Mouse (Mus musculus): ENCODE measurements around the gene Arvcf.

The Arvcf gene

DNA sequence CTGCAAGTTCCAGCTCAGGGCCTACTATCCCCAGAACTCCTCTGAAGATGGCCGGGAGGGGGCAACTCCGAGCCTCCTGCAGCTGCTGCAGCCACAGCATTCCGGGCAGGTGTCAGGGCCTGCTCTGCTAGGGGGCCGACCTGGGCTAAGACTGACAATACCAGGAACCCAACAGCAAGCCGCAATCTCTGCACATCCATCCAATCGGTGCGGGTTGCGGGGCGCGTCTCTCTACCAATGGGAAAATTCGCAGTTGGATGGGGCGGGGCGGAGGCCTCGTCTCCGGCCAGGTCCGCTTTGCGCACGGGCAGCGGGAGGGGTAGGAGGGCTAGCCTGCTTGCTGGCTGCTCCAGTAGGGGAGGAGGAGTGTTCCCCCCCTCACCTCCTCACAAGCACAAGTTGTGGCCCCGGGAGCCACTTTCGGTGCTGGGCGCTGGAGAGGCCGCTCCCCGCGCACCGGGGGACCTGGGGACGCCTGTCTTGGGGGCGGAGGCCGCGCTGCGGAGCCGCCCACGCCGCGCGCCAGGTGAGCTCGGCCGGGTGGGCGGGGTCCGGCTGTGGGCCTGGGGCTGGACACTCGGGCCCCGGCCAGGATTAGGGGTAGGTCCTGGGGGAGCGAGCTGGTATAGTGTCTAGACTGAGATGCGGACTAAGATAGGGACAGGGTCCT, at the start of gene Arvcf, which contains the start of gene Tango2:
Arvcf (plus strand) TSS at position 252 of the 670 bp plus-strand sequence.
Tango2 (minus strand) TSS at position 173 of the 670 bp plus-strand sequence.
- peak; percentile 77 to 78 for DNase-seq

DNA sequence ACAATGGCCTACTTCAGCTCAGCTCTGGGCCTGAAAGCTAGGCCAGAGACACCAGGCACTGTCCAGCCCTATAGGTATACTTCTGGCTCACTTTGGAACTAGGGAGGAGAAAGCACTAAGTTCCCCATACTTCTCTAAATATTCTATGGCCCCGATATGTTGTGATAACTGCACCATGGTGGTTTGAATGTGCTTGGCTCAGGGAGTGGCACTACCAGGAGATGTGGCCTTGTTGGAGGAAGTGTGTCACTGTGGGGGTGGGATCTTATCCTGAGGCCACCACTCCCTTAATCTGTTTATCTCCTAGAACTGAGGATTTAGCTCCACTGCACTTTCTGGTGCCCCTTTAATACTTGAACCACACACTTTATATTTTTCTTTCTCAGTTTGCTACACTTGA, 39.8 kb upstream of the Arvcf start:
- no peak for DNase-seq

DNA sequence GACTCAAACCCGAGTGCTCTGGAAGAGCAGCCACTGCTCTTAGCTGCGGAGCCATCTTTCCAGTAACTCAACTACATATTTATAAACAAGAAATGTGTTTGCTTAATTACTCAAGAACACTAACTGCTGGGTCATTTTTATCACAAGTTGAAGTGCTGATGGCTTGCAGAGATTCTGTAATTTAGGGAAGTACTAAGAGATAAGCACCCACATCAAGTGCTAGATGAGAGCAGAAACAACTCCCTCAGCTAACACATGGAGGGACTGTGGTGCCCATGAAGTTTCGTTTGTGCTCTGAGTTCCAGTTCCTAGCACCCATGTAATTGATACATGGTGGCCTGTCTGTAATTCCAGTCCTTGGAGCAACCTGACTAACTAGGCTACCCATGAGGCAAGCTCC, 29.0 kb upstream of the Arvcf start:
- no peak for DNase-seq

DNA sequence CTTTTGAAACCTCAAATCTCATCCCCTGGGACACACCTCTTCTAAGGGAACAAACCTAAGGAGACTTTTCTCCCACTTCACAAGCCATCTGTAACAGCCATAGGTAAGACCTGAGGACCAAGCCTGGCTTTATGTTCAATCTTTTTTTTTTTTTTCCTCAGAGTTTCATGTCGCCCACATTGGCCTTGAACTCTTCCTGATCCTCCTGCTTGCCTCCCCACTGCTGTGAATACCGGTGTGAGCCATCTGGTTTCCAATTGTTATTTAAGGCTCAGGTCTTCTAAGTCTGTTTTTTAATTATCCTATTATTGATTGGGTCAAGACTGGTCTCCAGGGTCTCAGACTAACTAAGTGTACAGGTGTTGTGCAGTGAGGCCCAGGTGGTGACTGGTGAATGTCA, 26.5 kb upstream of the Arvcf start:
- no peak for DNase-seq

DNA sequence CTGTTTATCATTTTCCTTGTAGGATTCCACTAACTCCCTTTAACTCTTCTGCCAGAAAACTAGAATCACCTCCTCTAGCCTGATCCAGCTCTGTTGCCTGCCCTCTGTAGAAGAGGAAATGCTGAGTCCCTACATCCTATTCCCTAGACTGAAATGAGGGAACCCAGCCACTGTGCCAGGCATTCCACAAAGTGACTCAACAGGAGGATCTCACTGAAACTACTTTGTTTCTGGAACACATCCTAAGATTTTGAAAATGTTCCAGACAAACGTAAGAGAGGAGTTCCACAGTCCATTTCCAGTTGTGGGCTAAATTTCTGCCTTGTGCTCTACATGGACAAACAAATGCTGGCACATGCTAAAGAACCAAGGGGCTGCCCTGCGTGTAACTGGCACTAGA, 24.5 kb upstream of the Arvcf start:
- DNase-seq: no peak

DNA sequence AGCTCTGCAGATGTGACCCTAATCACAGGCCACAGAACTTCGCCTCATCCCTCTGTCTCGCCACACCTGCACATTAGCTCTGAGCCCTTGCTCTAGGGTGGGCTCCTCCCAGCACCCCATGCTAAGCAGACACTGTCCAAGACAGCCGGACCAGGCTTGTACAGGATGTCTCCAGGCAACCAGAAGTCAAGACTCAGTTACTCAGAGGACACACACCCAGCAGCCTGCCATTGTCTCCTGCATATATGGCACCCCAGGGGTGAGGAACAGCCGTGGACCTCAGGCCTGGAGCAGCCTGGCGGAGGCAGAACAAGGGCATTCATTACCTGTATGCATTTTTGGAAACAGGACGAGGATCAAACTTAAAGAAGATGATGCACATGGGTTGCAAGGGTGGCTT, 24.0 kb upstream of the Arvcf start:
- no peak for DNase-seq

DNA sequence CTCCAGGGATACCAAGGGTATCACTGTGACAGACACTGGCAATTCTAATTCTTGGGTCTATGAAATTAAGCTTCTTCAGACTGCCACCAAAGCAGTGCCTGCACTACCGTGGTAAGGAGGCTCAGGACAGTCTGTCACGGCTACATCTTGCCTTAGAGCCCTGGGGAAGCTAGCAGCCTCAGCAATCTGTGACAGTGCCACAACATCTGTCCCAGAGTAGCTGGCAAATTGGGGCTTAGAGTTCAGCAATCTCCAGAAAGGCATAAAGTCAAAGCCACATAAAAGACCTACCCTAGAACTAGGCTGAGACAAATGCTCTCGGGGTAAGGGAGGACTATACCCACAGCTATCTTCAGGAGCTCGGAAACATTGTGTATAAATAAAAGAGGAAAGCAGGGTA, 22.2 kb upstream of the Arvcf start:
- no peak for DNase-seq

DNA sequence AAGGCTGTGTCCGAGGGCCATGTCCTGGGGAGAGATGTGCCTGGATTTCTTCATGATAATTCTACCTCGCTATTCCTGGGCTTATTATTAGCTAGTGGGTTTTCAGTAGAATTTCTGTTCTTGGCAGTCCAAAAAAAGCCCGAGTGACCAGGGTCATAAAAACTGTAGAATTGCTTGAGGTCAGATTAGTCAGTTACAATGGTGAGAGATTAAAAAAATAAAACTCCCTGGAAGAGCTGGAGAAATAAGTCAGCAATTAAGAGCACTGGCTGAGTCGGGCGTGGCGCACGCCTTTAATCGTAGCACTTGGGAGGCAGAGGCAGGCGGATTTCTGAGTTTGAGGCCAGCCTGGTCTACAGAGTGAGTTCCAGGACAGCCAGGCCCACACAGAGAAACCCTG, 20.0 kb upstream of the Arvcf start:
- no peak for DNase-seq

DNA sequence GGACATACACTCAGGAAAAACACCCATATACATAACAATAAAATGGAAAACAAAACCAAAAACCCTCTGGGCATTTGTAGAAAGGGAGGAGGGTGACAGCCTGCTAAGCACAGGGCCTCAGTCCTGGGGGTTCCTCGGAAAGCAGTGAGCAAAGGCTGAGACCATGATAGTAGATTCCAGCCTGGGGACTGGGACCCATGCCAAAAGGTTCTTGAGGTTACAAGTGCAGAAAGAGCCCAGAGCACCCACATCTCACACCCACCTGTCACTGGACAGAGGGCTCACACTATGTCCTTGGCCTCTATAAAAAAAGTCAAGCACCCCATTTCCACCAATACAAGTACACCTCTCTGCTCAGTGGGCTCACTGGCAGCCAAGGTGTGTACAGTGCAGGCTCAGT, 19.5 kb upstream of the Arvcf start:
- DNase-seq: no peak

DNA sequence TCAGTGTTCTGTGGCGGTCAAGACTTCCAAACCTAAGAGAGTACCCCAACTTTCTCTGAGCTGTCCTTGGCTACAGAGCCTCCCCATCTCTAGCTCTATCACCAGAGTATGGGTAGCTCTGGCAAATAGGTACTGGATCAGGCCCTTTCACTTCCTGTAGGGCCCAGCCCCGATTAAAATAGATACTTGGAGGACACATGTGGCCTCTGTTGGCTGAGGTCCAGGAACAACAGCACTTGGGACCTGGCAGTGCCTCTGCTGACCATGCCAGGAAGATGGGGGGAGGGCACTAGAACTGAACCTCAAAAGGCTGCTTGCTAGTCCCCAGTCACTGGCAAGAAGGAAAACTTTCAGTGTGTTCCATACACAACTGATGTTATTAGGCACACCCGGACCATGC, 14.0 kb upstream of the Arvcf start:
- DNase-seq: no peak

DNA sequence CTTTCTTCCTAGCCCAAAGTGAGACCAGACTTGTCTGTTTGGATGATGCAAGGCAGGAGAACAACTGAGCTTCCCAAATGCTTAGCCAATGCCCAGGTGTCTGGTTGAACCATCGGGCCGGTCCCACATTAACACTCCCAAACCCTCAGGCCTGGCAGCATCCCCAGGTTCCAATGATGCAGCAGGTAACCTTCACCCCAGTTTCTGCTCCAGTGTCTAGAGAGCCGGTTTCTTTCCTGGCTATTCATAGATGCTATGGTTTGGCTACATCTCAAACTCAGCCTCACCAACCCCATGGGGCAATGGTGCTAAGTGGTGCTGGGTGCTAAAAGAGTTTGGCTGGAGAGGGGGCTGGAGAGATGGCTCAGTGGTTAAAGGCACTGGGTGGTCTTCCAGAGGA, 12.0 kb upstream of the Arvcf start:
- DNase-seq: no peak

DNA sequence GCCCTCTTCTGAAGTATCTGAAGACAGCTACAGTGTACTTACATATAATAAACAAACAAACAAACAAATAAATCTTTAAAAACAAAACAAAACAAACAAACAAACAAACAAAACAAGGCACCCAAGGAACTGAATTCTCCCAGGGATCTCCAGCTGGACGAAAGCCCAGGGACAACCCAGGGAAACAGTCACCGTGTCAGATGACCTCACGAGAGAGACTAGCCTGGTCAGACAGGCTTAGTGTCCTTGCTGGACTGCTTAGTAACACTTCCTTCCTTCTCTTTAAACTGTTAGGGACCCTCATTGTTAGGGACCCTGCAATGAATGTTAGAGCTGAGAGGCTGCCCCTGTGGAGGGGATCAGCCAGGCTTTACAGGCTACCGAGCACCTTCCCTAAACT, 10.7 kb upstream of the Arvcf start:
- DNase-seq: no peak

DNA sequence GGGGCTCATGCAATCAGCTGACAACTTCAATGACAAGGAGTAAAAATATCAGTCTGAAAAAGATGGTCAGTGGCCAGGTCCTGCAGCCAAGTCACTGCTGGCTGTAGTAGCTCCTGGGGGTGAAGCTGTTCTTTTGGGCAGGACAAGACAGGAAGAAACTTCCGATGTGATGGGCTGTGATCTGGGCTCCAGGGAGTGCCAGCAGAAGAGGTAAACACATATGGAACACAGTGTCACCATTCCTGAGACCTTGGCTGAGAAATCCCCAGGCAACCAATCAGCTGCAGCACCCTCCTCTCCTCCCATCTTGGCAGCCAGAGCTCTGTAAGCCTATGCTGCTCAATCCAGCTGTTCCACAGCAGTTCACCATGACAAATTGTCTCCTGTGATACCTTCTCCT, 8.1 kb upstream of the Arvcf start:
- DNase-seq: no peak

DNA sequence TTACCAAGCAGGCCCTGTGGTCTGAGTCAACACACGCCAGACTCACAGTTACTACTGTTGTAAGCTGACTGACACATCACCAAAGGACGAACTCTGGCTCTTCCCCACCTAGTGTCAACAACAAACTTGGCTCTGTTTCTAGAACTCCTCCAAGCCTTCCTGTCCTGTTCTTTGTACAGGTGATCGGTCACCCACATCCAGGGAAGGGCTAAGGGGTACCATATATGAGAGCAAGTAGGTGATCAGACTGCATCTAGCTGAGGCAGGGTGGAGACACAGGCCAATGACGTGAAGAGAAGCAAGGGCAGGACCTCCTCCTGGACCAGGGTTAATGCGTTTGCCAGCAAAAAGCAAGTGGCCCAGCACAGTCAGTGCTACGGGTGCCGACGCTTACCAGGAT, 6.4 kb upstream of the Arvcf start:
- DNase-seq: no peak

DNA sequence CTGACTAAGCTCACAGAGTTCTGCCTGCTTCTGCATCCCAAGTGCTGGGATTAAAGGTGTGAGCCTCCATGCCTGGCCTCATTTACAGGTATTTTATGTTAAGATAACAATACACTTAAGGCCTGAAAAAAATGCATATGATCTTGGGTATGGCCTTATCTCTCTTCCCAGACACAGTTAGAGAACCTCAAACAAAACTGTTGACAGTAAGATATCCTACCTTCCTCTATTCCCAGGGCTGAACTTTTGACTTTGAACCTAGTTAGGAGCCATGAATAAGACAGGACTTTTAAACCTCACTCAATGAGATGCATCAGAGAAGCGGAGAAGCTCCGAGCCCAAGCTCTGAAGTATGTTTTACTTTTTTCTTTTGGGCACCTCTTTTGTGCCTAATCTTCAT, 5.9 kb upstream of the Arvcf start:
- no peak for DNase-seq

DNA sequence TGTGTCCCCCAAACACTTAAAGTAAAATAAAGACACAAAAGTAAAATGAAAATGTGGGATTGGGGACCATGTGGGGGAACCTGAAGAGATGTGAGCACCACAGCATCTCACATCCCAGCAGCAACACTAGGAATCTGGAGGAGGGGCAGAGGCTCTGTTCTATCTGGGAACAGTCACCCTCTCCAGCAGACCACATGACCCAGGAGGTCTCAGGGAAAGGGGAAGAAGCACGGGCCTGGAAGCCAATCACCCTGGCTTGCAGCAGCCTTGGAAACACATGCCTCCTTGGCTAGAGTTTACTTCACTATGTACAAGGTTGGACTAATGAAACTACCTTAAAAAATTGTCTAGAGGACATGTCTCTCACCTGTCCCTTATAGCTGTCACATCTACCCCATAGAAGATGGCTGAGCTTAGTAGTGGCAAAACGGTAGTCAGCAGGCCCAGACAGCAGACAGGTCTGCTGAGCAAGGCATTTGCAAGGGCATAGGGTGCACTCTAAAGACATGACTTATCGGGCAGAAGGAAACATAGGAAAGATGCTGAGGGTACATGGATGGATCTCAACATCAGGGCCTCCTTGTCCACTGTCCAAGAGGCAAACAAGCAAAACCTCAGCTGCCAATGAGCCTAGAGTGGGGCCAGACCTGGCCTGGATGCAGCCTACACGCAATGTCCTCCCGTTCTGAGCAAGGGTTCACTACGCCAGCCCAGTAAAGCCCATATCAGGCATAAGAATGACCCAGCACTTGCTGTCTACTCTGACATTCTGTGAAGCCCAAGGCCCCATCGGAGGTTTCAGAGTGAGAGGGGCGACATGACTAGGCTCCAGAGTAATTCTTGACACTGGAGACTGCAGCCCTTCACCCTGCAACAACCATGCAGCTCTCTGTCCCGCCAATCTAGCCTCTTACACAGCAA, 5.1 kb upstream of the Arvcf start:
- no peak for DNase-seq

DNA sequence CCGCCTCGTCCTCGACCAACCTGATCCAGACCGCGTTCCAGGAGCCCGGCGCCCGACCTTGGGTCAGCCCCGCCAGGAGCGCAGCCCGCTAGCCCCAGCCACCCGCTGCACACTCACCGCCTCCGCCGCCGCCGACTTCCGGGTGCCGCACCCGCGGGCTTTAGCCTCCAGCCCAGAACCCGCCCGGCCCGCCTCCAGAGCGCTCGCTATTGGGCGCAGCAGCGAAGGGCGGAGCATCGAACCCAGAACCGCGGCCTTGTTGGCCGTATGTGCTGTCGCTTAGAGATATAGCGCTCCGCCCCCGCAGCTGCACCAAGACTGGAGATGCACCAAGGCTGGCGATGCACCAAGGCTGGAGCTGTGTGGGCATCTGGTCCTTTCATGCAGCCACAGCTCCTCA, 4.2 kb upstream of the Arvcf start:
- DNase-seq: peak; percentile 95 to 96

DNA sequence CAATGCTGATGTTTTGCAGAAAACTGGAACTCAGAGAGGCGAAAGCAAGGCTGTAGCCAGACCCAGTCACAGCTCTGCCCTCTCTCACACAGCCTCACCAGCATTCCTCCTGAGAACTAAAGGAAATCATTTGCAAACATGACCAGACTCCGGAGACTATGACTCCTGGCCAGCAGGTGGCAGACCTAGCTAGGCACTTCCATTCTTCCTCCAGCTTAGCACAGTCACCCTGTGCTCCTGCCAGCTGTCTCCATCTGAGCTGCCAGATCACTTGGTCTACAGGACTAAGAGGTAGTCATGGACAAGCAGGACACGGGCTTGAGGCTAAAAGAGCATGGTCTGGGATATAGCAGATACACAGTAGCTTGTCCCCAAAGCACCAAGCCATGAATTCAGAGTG, 2.7 kb upstream of the Arvcf start:
- DNase-seq: peak; percentile 80 to 82

DNA sequence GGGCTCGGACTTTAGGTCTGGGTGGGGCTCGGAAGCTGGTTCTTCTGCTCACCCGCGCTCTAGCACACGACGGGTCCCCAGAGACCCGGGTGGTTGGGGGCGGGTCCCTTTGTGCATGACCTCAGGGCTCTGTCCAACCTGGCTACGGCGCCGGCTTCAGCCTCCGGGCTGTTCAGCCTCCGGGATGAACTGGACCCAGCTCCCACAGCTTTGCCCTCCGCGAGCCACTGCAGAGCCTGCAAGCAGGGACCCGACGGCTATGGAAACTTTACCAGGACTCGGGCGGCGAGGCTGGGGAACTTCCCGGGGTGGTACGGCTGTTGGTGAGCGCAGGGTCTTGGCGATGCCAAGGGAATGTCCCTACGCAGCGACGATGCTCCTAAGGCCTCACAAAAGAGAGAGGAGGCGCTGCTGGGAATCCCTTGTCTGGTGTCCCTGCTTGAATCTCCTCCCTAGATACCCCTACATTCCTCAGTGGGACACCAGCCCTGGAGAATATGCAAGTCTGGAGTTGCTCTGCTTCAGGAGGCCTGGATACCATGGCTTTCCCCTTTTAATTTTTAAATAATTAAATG, 706 bp downstream of the Arvcf start:
- peak; percentile 25 to 35 for DNase-seq

DNA sequence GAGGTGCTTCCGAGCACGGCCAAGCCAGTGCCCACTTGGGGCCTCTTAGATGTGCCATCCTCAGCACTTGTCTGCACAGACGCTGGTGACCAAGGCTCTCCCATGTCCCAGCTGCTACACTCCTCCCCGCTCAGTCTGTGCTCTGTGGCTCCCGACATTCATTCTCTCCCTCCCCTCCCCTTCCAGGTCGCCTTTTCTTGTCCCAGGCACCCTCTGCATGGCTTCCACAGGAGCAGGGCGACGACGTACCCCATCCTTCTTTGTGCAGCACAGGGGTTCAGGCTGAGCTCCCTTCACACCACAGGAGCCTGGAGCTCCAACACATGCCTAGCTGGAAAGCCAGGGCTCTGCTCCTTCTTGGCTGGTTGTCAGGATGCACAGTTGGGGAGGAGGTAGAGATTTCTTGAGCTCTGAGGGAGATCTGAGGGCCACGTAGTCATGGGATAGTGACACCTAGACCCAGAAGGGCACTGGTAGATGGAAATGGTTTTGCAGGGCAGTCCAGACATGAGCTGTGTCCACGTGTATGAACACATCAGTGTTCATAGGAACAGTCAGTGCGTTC, 1.9 kb downstream of the Arvcf start:
- no peak for DNase-seq

DNA sequence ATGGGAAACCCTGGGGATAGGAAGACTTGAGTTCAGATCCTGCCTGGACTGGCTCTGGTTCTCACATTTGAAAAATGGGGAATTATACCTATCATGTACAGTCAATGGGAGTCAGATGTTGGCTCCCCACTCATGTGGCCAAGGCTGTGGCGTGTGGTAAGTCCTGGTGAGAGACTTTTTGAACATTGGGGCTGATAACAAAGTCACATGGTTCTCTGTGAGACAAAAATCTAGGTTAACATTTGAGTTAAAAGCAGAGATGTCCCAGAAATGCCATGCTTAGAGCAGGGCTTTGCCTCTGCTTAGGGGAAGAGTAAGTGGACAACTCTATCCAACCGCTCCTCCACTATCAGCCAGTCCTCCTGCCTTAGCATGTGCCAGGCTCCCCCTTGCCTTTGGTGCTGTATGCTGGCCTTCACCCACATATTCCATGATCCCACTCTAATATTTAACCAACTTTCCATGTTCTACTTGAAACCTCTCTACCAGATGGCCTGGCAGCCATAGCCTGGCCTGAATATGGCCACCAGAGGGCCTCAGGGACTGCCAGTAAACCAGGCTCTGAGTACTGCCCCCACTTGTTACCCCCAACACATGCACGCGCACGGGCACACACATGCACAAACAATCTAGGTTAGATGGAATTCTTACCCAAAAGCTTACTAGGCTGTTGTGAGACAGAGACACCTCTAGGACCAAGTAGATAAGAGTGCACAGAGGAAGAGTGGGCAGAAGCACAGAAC, 3.5 kb downstream of the Arvcf start:
- DNase-seq: peak; percentile 28 to 31

DNA sequence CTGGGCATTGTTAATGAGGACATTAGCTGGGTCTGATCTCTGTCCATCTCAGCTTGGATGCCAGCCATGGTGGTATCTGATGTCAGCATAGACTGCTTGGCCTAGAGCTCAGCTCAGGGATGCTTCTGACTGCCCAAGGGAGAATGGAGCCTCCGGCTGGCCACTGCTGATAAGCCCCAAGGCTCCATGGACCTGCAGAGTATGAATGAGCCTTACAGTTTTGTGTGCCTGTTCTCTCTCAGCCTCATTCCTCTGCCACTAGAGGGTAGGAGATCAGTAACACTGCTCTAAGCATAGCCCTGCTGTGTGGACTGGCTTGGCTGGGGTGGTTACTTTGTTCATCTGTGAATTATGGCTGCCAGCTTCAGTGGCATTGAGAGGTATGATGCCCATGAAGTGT, 5.1 kb downstream of the Arvcf start:
- DNase-seq: no peak

DNA sequence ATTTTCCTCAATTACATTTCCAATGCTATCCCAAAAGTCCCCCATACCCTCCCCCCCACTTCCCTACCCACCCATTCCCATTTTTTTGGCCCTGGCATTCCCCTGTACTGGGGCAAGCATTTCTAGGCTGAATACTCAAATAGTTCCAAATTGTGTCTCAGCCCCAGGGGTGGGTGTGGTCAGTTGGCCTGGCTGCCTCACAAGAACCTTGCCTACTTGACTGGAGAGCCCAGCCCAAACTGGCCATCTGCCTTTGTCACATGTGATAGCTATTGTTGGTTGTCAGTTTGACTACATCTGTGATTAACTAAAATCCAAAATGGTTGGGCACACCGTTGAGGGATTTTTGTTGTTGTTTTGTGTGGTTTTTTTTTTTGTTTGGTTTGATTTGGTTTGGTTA, 9.0 kb downstream of the Arvcf start:
- DNase-seq: no peak
